In the genomic region with DNA sequence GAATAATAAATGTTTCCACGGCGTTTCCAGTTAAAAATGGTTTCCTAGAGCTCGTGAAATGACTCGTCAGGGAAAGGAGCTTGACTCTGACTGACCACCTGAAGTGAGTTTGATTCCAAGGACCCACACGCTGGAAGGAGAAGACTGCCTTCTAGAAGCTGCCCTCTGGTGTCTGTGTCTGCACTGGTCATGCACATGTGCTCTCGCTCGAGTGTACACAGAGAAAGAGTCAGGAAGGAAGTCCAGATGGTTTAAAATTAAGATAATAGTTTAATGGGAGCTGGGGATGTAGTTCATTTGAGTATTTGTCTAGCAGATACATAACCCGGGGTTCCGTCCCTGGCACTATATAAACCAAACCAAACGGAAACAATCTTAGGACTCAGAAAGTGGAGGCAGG, we compare ENCODE assay signal across 8 mouse cellular contexts. TPM values are rescaled to one million over a fixed set of nuclear protein-coding genes. Genes with fewer than 3 reads are reported as not detected.
DNase-seq lines count a peak whose midpoint lies in the region; ATAC-seq and TF ChIP-seq lines count a peak whose summit lies in the region.

No protein-coding gene starts in this region.

- TF ChIP-seq POLR2A in bone marrow macrophage, adult 2 months (IDR thresholded peaks at IDR 0.05; ENCODE audit: borderline replicate concordance, low read depth, low read length), result no peak

- no peak overlapping the region for H3ac ChIP-seq in C2C12 (ENCODE audit: control insufficient read depth, insufficient read length, low read depth)

- H3K4me1 ChIP-seq in heart, embryonic 16.5 days (ENCODE audit: control insufficient read depth, insufficient read depth, low read length), result peaks cover 17% of the 10 kb centered on the region
- H3K4me1 ChIP-seq in bone marrow macrophage, adult 2 months (ENCODE audit: control insufficient read depth, insufficient read depth, low read length), result peaks cover 10% of the 10 kb centered on the region
- H3K4me1 ChIP-seq in liver, embryonic 13.5 days (replicated peaks), result peaks cover 41% of the 10 kb centered on the region

- peaks cover 14% of the 10 kb centered on the region for H3K79me3 ChIP-seq in C2C12 (ENCODE audit: low read depth)

- peak overlapping the region; percentile 87 for H3K4me3 ChIP-seq in heart, embryonic 16.5 days (ENCODE audit: low read length)
- no peak overlapping the region for H3K4me3 ChIP-seq in C2C12 (ENCODE audit: insufficient read depth, poor library complexity, severe bottlenecking)
- H3K4me3 ChIP-seq in bone marrow macrophage, adult 2 months (ENCODE audit: insufficient read depth, low read length), result peak overlapping the region; percentile 93
- peak overlapping the region; percentile 78 for H3K4me3 ChIP-seq in liver, embryonic 13.5 days (replicated peaks)

- WGBS in heart, embryonic 16.5 days, result 58% methylated on average over 10 of the region's 10 CpGs
- 51% methylated on average over 10 of the region's 10 CpGs for WGBS in liver, embryonic 13.5 days (ENCODE audit: insufficient replicate concordance)

- H3K27ac ChIP-seq in heart, embryonic 16.5 days (ENCODE audit: low read length), result 0 out of 2 replicates have a peak overlapping the region, but pooled peaks have one; percentile 12
- H3K27ac ChIP-seq in bone marrow macrophage, adult 2 months (ENCODE audit: insufficient read depth, low read depth, low read length), result peak overlapping the region; percentile 28; the same call in 1 of the 2 replicates
- H3K27ac ChIP-seq in liver, embryonic 13.5 days, result peak overlapping the region; percentile 79

- no peaks in the 10 kb centered on the region for H3K27me3 ChIP-seq in heart, embryonic 16.5 days (ENCODE audit: control insufficient read depth, insufficient read depth, low read length)
- H3K27me3 ChIP-seq in C2C12 (ENCODE audit: control insufficient read depth, insufficient read depth, insufficient read length), result no peaks in the 10 kb centered on the region
- no peaks in the 10 kb centered on the region for H3K27me3 ChIP-seq in liver, embryonic 13.5 days

- TF ChIP-seq CTCF in C2C12 (IDR thresholded peaks at IDR 0.05; ENCODE audit: control insufficient read depth, insufficient read depth, insufficient read length), result no peak
- TF ChIP-seq CTCF in bone marrow macrophage, adult 2 months (IDR thresholded peaks at IDR 0.05; ENCODE audit: low read depth, low read length), result no peak

- H3K4me2 ChIP-seq in heart, embryonic 16.5 days (ENCODE audit: low read depth, low read length), result peak overlapping the region; percentile 75
- peak overlapping the region; percentile 89 for H3K4me2 ChIP-seq in liver, embryonic 13.5 days

- no peaks in the 10 kb centered on the region for H3K9me3 ChIP-seq in heart, embryonic 16.5 days (replicated peaks; ENCODE audit: control insufficient read depth, low read length)
- no peaks in the 10 kb centered on the region for H3K9me3 ChIP-seq in liver, embryonic 13.5 days (replicated peaks)

- H3K9ac ChIP-seq in heart, embryonic 16.5 days (ENCODE audit: low read length), result no peak overlapping the region
- peak overlapping the region; percentile 84; the same call in 1 of the 2 replicates for H3K9ac ChIP-seq in liver, embryonic 13.5 days

- no peak for ATAC-seq in heart, embryonic 16.5 days (replicated peaks; ENCODE audit: extremely low read depth, insufficient read depth, low FRiP score)
- ATAC-seq in liver, embryonic 13.5 days (ENCODE audit: low read depth), result no peak
- no peak for ATAC-seq in monocyte, adult 5-6 weeks (replicated peaks; ENCODE audit: insufficient number of reproducible peaks, low FRiP score, low TSS enrichment, poor library complexity, severe bottlenecking)

- H3K79me2 ChIP-seq in C2C12 (ENCODE audit: control insufficient read depth, insufficient read depth), result peaks cover 57% of the 10 kb centered on the region

- H3K36me3 ChIP-seq in heart, embryonic 16.5 days (ENCODE audit: control insufficient read depth, insufficient read depth), result peaks cover 7% of the 10 kb centered on the region
- peaks cover 23% of the 10 kb centered on the region for H3K36me3 ChIP-seq in C2C12 (ENCODE audit: control insufficient read depth, insufficient read depth)
- H3K36me3 ChIP-seq in liver, embryonic 13.5 days, result peaks cover 24% of the 10 kb centered on the region

- DNase-seq in heart, postnatal 4 days, result no peak
- DNase-seq in liver, embryonic 13.5 days, result no peak
- DNase-seq in cerebellum, postnatal 25 days, result no peak
- DNase-seq in thymus, postnatal 10 days (ENCODE audit: low spot score in 2 of 2), result no peak

TF ChIP-seq in C2C12, 6 proteins besides CTCF, POLR2A, EP300 and RAD21:
- peak; percentile 21 for TF ChIP-seq MAX (IDR thresholded peaks at IDR 0.05)
- no peak for TF ChIP-seq USF1 (IDR thresholded peaks at IDR 0.05; ENCODE audit: low read depth)

RNA-seq across cellular contexts. Expression of a gene that starts 1.0 kb away (rescaled TPM):
- polyA plus RNA-seq in heart, embryonic 16.5 days (2015; fragmentation: Nextera tagmentation; extraction: Ambion mirVana), result 7.5 and 8.3 TPM in 2 replicates
- 1 to 10 TPM; 9.4 to 9.5 TPM for total RNA-seq in heart, postnatal 4 days (2021)
- polyA plus RNA-seq in C2C12 (2012; fragmentation: generic; extraction: Trizol), result 9.5 TPM
- polyA plus RNA-seq in bone marrow macrophage, adult 2 months (2012; ENCODE audit: insufficient read depth, insufficient read length, missing spikeins), result 9.0 and 12.5 TPM in 2 replicates
- 3.7 and 4.2 TPM in 2 replicates for polyA plus RNA-seq in liver, embryonic 13.5 days (2015; fragmentation: Nextera tagmentation; extraction: Ambion mirVana)
- total RNA-seq in monocyte, adult 5-6 weeks (2017), result 1.6 to 3.6 TPM (median 2.3 TPM) in 3 replicates

RNA-seq across cellular contexts. Expression of a gene that starts 10.4 kb away (rescaled TPM):
- polyA plus RNA-seq in heart, embryonic 16.5 days (2015; fragmentation: Nextera tagmentation; extraction: Ambion mirVana), result 5,062 and 5,724 TPM in 2 replicates
- total RNA-seq in heart, postnatal 4 days (2021), result 1,000 to 10,000 TPM; 2,345 to 2,495 TPM
- 6,665 TPM for polyA plus RNA-seq in C2C12 (2012; fragmentation: generic; extraction: Trizol)
- polyA plus RNA-seq in bone marrow macrophage, adult 2 months (2012; ENCODE audit: insufficient read depth, insufficient read length, missing spikeins), result 8,885 and 10,895 TPM in 2 replicates
- polyA plus RNA-seq in liver, embryonic 13.5 days (2015; fragmentation: Nextera tagmentation; extraction: Ambion mirVana), result 8,250 and 9,425 TPM in 2 replicates
- 6,587 to 7,071 TPM (median 6,776 TPM) in 3 replicates for total RNA-seq in monocyte, adult 5-6 weeks (2017)

Comparison
In these comparisons a context has a peak if more than half of its experiments do, and no peak if none do; other contexts are left out.
1. H3K27ac ChIP-seq: peak in every context shown above with its lines; median percentile 79 in liver, embryonic 13.5 days; 28 in bone marrow macrophage, adult 2 months; 12 in heart, embryonic 16.5 days.